Mouse (Mus musculus): Measurements from ENCODE around the gene Otx2. TPM values are rescaled to one million over a fixed set of nuclear protein-coding genes. Genes with fewer than 3 reads are reported as not detected.
"Not testable (repeated sequence)": the region's sequence is repeated elsewhere in the genome, so short reads cannot be mapped to it uniquely, and the experiment has no call there.

Otx2 gene
- polyA plus RNA-seq, 1 experiment from 2014 or later, result not detected

DNA sequence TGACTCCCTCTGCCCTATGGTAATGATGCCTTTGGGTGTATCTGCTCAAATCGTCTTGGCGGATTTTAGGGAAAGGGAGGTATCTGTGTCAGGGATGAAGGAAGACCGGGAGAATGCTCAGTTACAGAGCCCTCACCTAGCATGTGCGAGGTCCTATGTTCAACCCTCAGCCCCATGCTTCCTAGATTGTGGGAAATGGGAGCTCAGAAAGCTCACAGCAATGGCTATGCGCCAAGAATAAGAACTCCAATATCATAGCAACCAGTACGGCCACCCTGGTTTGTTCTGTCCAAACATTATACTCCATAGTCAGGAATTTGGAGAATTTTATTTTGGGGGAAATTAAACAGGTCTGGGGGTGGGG, 48.3 kb downstream of the Otx2 start:
- no peak for TF ChIP-seq CTCF (IDR thresholded peaks at IDR 0.05; ENCODE audit: low read depth)

DNA sequence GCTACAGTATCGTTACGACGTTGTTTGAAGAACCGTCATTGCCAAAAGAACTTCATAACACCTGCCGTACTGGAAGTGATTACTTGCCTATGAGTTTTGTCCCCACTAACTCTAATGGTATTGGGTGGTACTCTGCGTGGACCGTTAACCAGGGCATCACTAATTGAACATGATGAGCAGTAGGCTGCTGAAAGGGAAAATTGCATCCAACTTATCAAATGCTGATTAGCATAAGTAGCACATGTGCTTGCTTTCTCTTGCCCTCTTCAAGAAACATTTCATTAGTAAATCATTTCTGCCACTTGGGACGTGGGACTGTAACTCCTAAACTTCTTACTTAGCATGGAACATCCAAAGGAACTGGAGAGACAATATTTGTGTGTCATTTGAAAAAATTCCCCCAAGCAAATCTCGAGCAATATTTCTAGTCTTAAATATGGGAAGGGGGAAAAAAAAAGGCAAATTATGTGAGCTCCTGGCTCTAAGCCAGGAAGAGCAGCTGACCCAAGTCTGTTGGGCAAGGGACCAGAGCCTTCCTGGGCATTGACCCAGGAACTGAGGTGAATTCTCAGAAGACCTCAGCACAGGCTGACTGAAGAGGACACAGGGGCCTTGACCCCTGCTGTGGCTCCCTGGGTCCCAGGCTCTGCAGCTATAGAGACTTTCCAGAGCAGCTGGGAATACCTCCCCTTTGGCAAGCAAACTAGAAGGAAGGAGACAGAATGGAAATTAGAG, 48.9 kb downstream of the Otx2 start:
- H3K9ac ChIP-seq (ENCODE audit: low read depth, low read length), result no peak overlapping the region
- H3K9me3 ChIP-seq (replicated peaks; ENCODE audit: low read length), result no peaks in the 10 kb centered on the region
- no peak overlapping the region for H3K4me3 ChIP-seq (replicated peaks; ENCODE audit: low read depth, low read length)
- H3K27me3 ChIP-seq (ENCODE audit: insufficient read depth, low read length), result no peaks in the 10 kb centered on the region
- H3K4me2 ChIP-seq (ENCODE audit: low read length), result no peak overlapping the region
- H3K36me3 ChIP-seq (ENCODE audit: insufficient read depth, low read length), result no peaks in the 10 kb centered on the region
- no peak for DNase-seq (ENCODE audit: low spot score)
- TF ChIP-seq CTCF (IDR thresholded peaks at IDR 0.05; ENCODE audit: low read depth), result no peak
- WGBS, result 72% methylated on average over 9 of the region's 9 CpGs
- no peak for ATAC-seq (replicated peaks; ENCODE audit: low FRiP score, low read depth)
- no peaks in the 10 kb centered on the region for H3K4me1 ChIP-seq (replicated peaks; ENCODE audit: insufficient read depth, low read length)
- no peak overlapping the region for H3K27ac ChIP-seq

More for the DNA sequence above, 48.3 kb downstream of the Otx2 start:
- no peak overlapping the region for H3K4me2 ChIP-seq (ENCODE audit: low read length)
- ATAC-seq (replicated peaks; ENCODE audit: low FRiP score, low read depth) (no peak), DNase-seq (ENCODE audit: low spot score) (no peak)
- H3K36me3 ChIP-seq (ENCODE audit: insufficient read depth, low read length), result no peaks in the 10 kb centered on the region
- H3K27ac ChIP-seq, result no peak overlapping the region
- H3K4me1 ChIP-seq (replicated peaks; ENCODE audit: insufficient read depth, low read length), result no peaks in the 10 kb centered on the region
- H3K9me3 ChIP-seq (replicated peaks; ENCODE audit: low read length), result no peaks in the 10 kb centered on the region
- no peak overlapping the region for H3K4me3 ChIP-seq (replicated peaks; ENCODE audit: low read depth, low read length)
- 65% methylated on average over 6 of the region's 6 CpGs for WGBS
- no peaks in the 10 kb centered on the region for H3K27me3 ChIP-seq (ENCODE audit: insufficient read depth, low read length)
- no peak overlapping the region for H3K9ac ChIP-seq (ENCODE audit: low read depth, low read length)

DNA sequence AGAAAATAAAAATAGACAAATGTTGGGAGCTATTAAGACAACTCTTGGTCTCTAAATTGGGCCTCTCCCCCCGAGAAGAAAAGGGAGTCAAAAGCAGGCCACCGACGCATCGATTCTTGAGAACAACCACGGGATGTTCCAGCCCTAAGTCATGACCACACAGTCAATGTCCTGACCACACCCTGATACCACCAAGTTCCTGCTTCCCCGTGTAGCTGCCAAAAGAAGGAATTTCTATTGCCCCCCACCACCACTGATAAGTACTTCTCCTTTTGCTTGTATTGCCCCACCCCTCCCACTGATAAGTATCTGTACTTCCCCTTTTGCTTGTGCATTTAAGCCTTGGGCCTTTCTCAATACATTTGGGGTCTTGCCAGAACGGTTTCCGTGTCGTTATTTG, 50.9 kb downstream of the Otx2 start:
- DNase-seq (ENCODE audit: low spot score); ATAC-seq (replicated peaks; ENCODE audit: low FRiP score, low read depth); H3K27me3 ChIP-seq (ENCODE audit: insufficient read depth, low read length); H3K4me1 ChIP-seq (replicated peaks; ENCODE audit: insufficient read depth, low read length); H3K4me3 ChIP-seq (replicated peaks; ENCODE audit: low read depth, low read length); H3K27ac ChIP-seq; H3K4me2 ChIP-seq (ENCODE audit: low read length); H3K9me3 ChIP-seq (replicated peaks; ENCODE audit: low read length); H3K9ac ChIP-seq (ENCODE audit: low read depth, low read length); H3K36me3 ChIP-seq (ENCODE audit: insufficient read depth, low read length): not testable (repeated sequence)
- 83% methylated on average over 9 of the region's 9 CpGs for WGBS

GRCm38 (mm10) chr14:48616361-48616760, 57.3 kb downstream of the Otx2 start:
- H3K4me1 ChIP-seq (replicated peaks; ENCODE audit: insufficient read depth, low read length), result no peaks in the 10 kb centered on the region
- no peaks in the 10 kb centered on the region; the same call in 1 of the 2 replicates for H3K27me3 ChIP-seq (ENCODE audit: insufficient read depth, low read length)
- 74% methylated on average over 5 of the region's 5 CpGs for WGBS
- DNase-seq (ENCODE audit: low spot score) (no peak), ATAC-seq (replicated peaks; ENCODE audit: low FRiP score, low read depth) (no peak)
- H3K9me3 ChIP-seq (replicated peaks; ENCODE audit: low read length), result no peaks in the 10 kb centered on the region
- no peak overlapping the region for H3K9ac ChIP-seq (ENCODE audit: low read depth, low read length)
- no peaks in the 10 kb centered on the region for H3K36me3 ChIP-seq (ENCODE audit: insufficient read depth, low read length)
- H3K4me2 ChIP-seq (ENCODE audit: low read length), result no peak overlapping the region
- no peak for TF ChIP-seq CTCF (IDR thresholded peaks at IDR 0.05; ENCODE audit: low read depth)
- H3K27ac ChIP-seq, result no peak overlapping the region
- no peak overlapping the region for H3K4me3 ChIP-seq (replicated peaks; ENCODE audit: low read depth, low read length)

- no peak for ATAC-seq (replicated peaks; ENCODE audit: low FRiP score, low read depth)
- Histone ChIP-seq H3K36me3 (ENCODE audit: insufficient read depth, low read length) (no peaks in the 10 kb centered on the region), H3K4me1 (replicated peaks; ENCODE audit: insufficient read depth, low read length) (no peaks in the 10 kb centered on the region), H3K9ac (ENCODE audit: low read depth, low read length) (no peak overlapping the region), H3K4me2 (ENCODE audit: low read length) (no peak overlapping the region), H3K9me3 (replicated peaks; ENCODE audit: low read length) (no peaks in the 10 kb centered on the region), H3K4me3 (replicated peaks; ENCODE audit: low read depth, low read length) (no peak overlapping the region), H3K27me3 (ENCODE audit: insufficient read depth, low read length) (no peaks in the 10 kb centered on the region; the same call in 1 of the 2 replicates), H3K27ac (no peak overlapping the region)
- WGBS, result 85% methylated on average over 14 of the region's 15 CpGs
- no peak for TF ChIP-seq CTCF (IDR thresholded peaks at IDR 0.05; ENCODE audit: low read depth)
- DNase-seq (ENCODE audit: low spot score), result no peak
Observed at GRCm38 (mm10) chr14:48608641-48609310, 64.8 kb downstream of the Otx2 start.

Other genes with a start within 250 kb of the Otx2 start
- gene Tmem260, start 227.7 kb downstream of the Otx2 start, polyA plus RNA-seq (2015; fragmentation: Nextera tagmentation; extraction: Ambion mirVana), result 13.3 and 14.5 TPM in 2 replicates